Mouse (Mus musculus): Measurements from ENCODE around the gene Arhgef10l. TPM values are rescaled to one million over a fixed set of nuclear protein-coding genes. Genes with fewer than 3 reads are reported as not detected.

Gene Arhgef10l
- polyA plus RNA-seq, 1 experiment from 2014 or later, result 24.6 TPM

GRCm38 (mm10) chr4:140558193-140558592 lies 107.6 kb downstream of the Arhgef10l start:
- Histone ChIP-seq H3K36me3 (ENCODE audit: control insufficient read depth, insufficient read depth, low read length) (peaks cover 86% of the 10 kb centered on the region), H3K9me3 (ENCODE audit: control insufficient read depth, low read length) (0 out of 2 replicates have a peak, but pooled peaks cover 6% of the 10 kb centered on the region), H3K4me2 (ENCODE audit: low read length) (no peak overlapping the region), H3K4me3 (replicated peaks; ENCODE audit: low read depth, low read length) (no peak overlapping the region), H3K27me3 (ENCODE audit: control insufficient read depth, insufficient read depth, low read length) (no peaks in the 10 kb centered on the region), H3K9ac (replicated peaks; ENCODE audit: low read length) (no peak overlapping the region), H3K27ac (replicated peaks; ENCODE audit: low read depth, low read length) (no peak overlapping the region), H3K4me1 (ENCODE audit: control insufficient read depth, insufficient read depth, low read length) (no peaks in the 10 kb centered on the region)
- DNase-seq (no peak), ATAC-seq (ENCODE audit: low FRiP score, low TSS enrichment) (no peak)
- 84% methylated on average over 5 of the region's 5 CpGs for WGBS

GRCm38 (mm10) chr4:140556561-140556960 lies 109.3 kb downstream of the Arhgef10l start:
- 0 out of 2 replicates have a peak, but pooled peaks cover 4% of the 10 kb centered on the region for H3K9me3 ChIP-seq (ENCODE audit: control insufficient read depth, low read length)
- no peak overlapping the region for H3K27ac ChIP-seq (replicated peaks; ENCODE audit: low read depth, low read length)
- 78% methylated on average over 10 of the region's 10 CpGs for WGBS
- no peaks in the 10 kb centered on the region for H3K27me3 ChIP-seq (ENCODE audit: control insufficient read depth, insufficient read depth, low read length)
- H3K9ac ChIP-seq (replicated peaks; ENCODE audit: low read length), result no peak overlapping the region
- H3K36me3 ChIP-seq (ENCODE audit: control insufficient read depth, insufficient read depth, low read length), result peaks cover 87% of the 10 kb centered on the region
- H3K4me1 ChIP-seq (ENCODE audit: control insufficient read depth, insufficient read depth, low read length), result no peaks in the 10 kb centered on the region
- no peak overlapping the region for H3K4me3 ChIP-seq (replicated peaks; ENCODE audit: low read depth, low read length)
- ATAC-seq (ENCODE audit: low FRiP score, low TSS enrichment) (no peak), DNase-seq (no peak)
- no peak overlapping the region for H3K4me2 ChIP-seq (ENCODE audit: low read length)

- DNase-seq, result peak; percentile 85
- no peak overlapping the region for H3K27ac ChIP-seq (replicated peaks; ENCODE audit: low read depth, low read length)
- peak; percentile 24; the same call in 1 of the 2 replicates for ATAC-seq (ENCODE audit: low FRiP score, low TSS enrichment)
- peaks cover 86% of the 10 kb centered on the region for H3K36me3 ChIP-seq (ENCODE audit: control insufficient read depth, insufficient read depth, low read length)
- no peaks in the 10 kb centered on the region for H3K4me1 ChIP-seq (ENCODE audit: control insufficient read depth, insufficient read depth, low read length)
- H3K4me3 ChIP-seq (replicated peaks; ENCODE audit: low read depth, low read length), result no peak overlapping the region
- H3K9me3 ChIP-seq (ENCODE audit: control insufficient read depth, low read length), result no peaks in the 10 kb centered on the region
- WGBS, result 51% methylated on average over 7 of the region's 7 CpGs
- no peaks in the 10 kb centered on the region for H3K27me3 ChIP-seq (ENCODE audit: control insufficient read depth, insufficient read depth, low read length)
- no peak overlapping the region for H3K4me2 ChIP-seq (ENCODE audit: low read length)
- no peak overlapping the region for H3K9ac ChIP-seq (replicated peaks; ENCODE audit: low read length)
These were observed 110.5 kb downstream of the Arhgef10l start for GRCm38 (mm10) chr4:140555273-140555672.

GRCm38 (mm10) chr4:140554552-140554951 lies 111.3 kb downstream of the Arhgef10l start:
- H3K36me3 ChIP-seq (ENCODE audit: control insufficient read depth, insufficient read depth, low read length), result peaks cover 88% of the 10 kb centered on the region
- no peak overlapping the region for H3K9ac ChIP-seq (replicated peaks; ENCODE audit: low read length)
- H3K4me3 ChIP-seq (replicated peaks; ENCODE audit: low read depth, low read length), result no peak overlapping the region
- no peak overlapping the region for H3K4me2 ChIP-seq (ENCODE audit: low read length)
- no peak for DNase-seq
- 87% methylated on average over 4 of the region's 4 CpGs for WGBS
- H3K9me3 ChIP-seq (ENCODE audit: control insufficient read depth, low read length), result no peaks in the 10 kb centered on the region
- H3K27me3 ChIP-seq (ENCODE audit: control insufficient read depth, insufficient read depth, low read length), result no peaks in the 10 kb centered on the region
- ATAC-seq (ENCODE audit: low FRiP score, low TSS enrichment), result no peak
- H3K4me1 ChIP-seq (ENCODE audit: control insufficient read depth, insufficient read depth, low read length), result no peaks in the 10 kb centered on the region
- H3K27ac ChIP-seq (replicated peaks; ENCODE audit: low read depth, low read length), result no peak overlapping the region

- Histone ChIP-seq H3K27me3 (ENCODE audit: control insufficient read depth, insufficient read depth, low read length) (no peaks in the 10 kb centered on the region), H3K9ac (replicated peaks; ENCODE audit: low read length) (no peak overlapping the region), H3K4me1 (ENCODE audit: control insufficient read depth, insufficient read depth, low read length) (no peaks in the 10 kb centered on the region), H3K9me3 (ENCODE audit: control insufficient read depth, low read length) (no peaks in the 10 kb centered on the region), H3K4me3 (replicated peaks; ENCODE audit: low read depth, low read length) (no peak overlapping the region), H3K27ac (replicated peaks; ENCODE audit: low read depth, low read length) (no peak overlapping the region), H3K36me3 (ENCODE audit: control insufficient read depth, insufficient read depth, low read length) (peaks cover 73% of the 10 kb centered on the region), H3K4me2 (ENCODE audit: low read length) (no peak overlapping the region)
- DNase-seq (no peak), ATAC-seq (ENCODE audit: low FRiP score, low TSS enrichment) (no peak)
- WGBS, result 93% methylated on average over 17 of the region's 17 CpGs
These were observed 114.0 kb downstream of the Arhgef10l start for GRCm38 (mm10) chr4:140551766-140552165.

- WGBS, result 95% methylated on average over 6 of the region's 6 CpGs
- ATAC-seq (ENCODE audit: low FRiP score, low TSS enrichment) (no peak), DNase-seq (no peak)
- no peaks in the 10 kb centered on the region for H3K9me3 ChIP-seq (ENCODE audit: control insufficient read depth, low read length)
- no peak overlapping the region for H3K4me3 ChIP-seq (replicated peaks; ENCODE audit: low read depth, low read length)
- peaks cover 68% of the 10 kb centered on the region for H3K36me3 ChIP-seq (ENCODE audit: control insufficient read depth, insufficient read depth, low read length)
- no peaks in the 10 kb centered on the region for H3K27me3 ChIP-seq (ENCODE audit: control insufficient read depth, insufficient read depth, low read length)
- H3K4me2 ChIP-seq (ENCODE audit: low read length), result no peak overlapping the region
- H3K27ac ChIP-seq (replicated peaks; ENCODE audit: low read depth, low read length), result no peak overlapping the region
- no peak overlapping the region for H3K9ac ChIP-seq (replicated peaks; ENCODE audit: low read length)
- H3K4me1 ChIP-seq (ENCODE audit: control insufficient read depth, insufficient read depth, low read length), result no peaks in the 10 kb centered on the region
These were observed 115.1 kb downstream of the Arhgef10l start for GRCm38 (mm10) chr4:140550670-140551069.

- peak; percentile 65 for DNase-seq
- 77% methylated on average over 12 of the region's 12 CpGs for WGBS
- Histone ChIP-seq H3K36me3 (ENCODE audit: control insufficient read depth, insufficient read depth, low read length) (peaks cover 64% of the 10 kb centered on the region), H3K27me3 (ENCODE audit: control insufficient read depth, insufficient read depth, low read length) (no peaks in the 10 kb centered on the region), H3K4me2 (ENCODE audit: low read length) (no peak overlapping the region), H3K4me1 (ENCODE audit: control insufficient read depth, insufficient read depth, low read length) (no peaks in the 10 kb centered on the region), H3K9ac (replicated peaks; ENCODE audit: low read length) (no peak overlapping the region), H3K9me3 (ENCODE audit: control insufficient read depth, low read length) (no peaks in the 10 kb centered on the region), H3K4me3 (replicated peaks; ENCODE audit: low read depth, low read length) (no peak overlapping the region), H3K27ac (replicated peaks; ENCODE audit: low read depth, low read length) (peak overlapping the region; percentile 55)
- ATAC-seq (ENCODE audit: low FRiP score, low TSS enrichment), result no peak
These were observed 115.8 kb downstream of the Arhgef10l start for GRCm38 (mm10) chr4:140549975-140550374.

- Histone ChIP-seq H3K27me3 (ENCODE audit: control insufficient read depth, insufficient read depth, low read length) (no peaks in the 10 kb centered on the region), H3K9ac (replicated peaks; ENCODE audit: low read length) (no peak overlapping the region), H3K9me3 (ENCODE audit: control insufficient read depth, low read length) (no peaks in the 10 kb centered on the region), H3K36me3 (ENCODE audit: control insufficient read depth, insufficient read depth, low read length) (peaks cover 57% of the 10 kb centered on the region), H3K4me2 (ENCODE audit: low read length) (no peak overlapping the region), H3K27ac (replicated peaks; ENCODE audit: low read depth, low read length) (no peak overlapping the region), H3K4me1 (ENCODE audit: control insufficient read depth, insufficient read depth, low read length) (no peaks in the 10 kb centered on the region), H3K4me3 (replicated peaks; ENCODE audit: low read depth, low read length) (no peak overlapping the region)
- ATAC-seq (ENCODE audit: low FRiP score, low TSS enrichment) (no peak; the same call in 1 of the 2 replicates), DNase-seq (peak; percentile 90)
- WGBS, result 23% methylated on average over 7 of the region's 7 CpGs
These were observed 118.3 kb downstream of the Arhgef10l start for GRCm38 (mm10) chr4:140547488-140547887.

- peak; percentile 89 for DNase-seq
- Histone ChIP-seq H3K4me2 (ENCODE audit: low read length) (no peak overlapping the region), H3K4me3 (replicated peaks; ENCODE audit: low read depth, low read length) (no peak overlapping the region), H3K9me3 (ENCODE audit: control insufficient read depth, low read length) (no peaks in the 10 kb centered on the region), H3K9ac (replicated peaks; ENCODE audit: low read length) (no peak overlapping the region), H3K36me3 (ENCODE audit: control insufficient read depth, insufficient read depth, low read length) (peaks cover 43% of the 10 kb centered on the region), H3K27ac (replicated peaks; ENCODE audit: low read depth, low read length) (no peak overlapping the region), H3K4me1 (ENCODE audit: control insufficient read depth, insufficient read depth, low read length) (no peaks in the 10 kb centered on the region), H3K27me3 (ENCODE audit: control insufficient read depth, insufficient read depth, low read length) (no peaks in the 10 kb centered on the region)
- 33% methylated on average over 11 of the region's 11 CpGs for WGBS
- peak; percentile 16; the same call in 1 of the 2 replicates for ATAC-seq (ENCODE audit: low FRiP score, low TSS enrichment)
These were observed 126.7 kb downstream of the Arhgef10l start for GRCm38 (mm10) chr4:140539125-140539524.

Data from midbrain, embryonic 14.5 days (tissue).